Mouse (Mus musculus): ENCODE measurements around the gene Hspa1b. TPM values are rescaled to one million over a fixed set of nuclear protein-coding genes. Genes with fewer than 3 reads are reported as not detected.
"Not testable (repeated sequence)": the region's sequence is repeated elsewhere in the genome, so short reads cannot be mapped to it uniquely, and the experiment has no call there.

Hspa1b gene
- polyA plus RNA-seq, 1 experiment from 2014 or later, result 47.3 TPM

DNA sequence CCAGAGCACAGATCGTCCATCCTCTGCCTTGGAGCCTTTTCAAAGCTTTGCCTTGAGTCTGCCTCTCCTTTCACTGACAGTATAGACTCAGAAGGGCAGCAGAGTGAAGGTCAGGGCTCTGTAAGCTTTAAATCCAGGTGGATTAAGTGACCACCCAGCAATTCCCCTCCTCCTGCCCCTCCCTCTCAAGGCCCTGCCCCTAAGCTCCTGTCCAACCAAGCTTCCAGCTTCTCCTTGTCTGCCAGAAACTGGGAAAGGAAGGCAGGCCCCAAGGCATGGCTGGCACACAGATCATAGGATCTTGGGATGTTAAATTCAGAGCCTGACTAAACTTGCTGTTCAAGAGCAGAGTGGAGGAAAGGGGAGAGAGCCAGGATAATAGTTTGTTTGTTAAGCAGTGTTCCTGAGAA, 5.6 kb upstream of the Hspa1b start:
- H3K27me3 ChIP-seq, result no peaks in the 10 kb centered on the region
- in situ Hi-C loops (cut with MboI; ENCODE audit: low pct_unique_long_range_greater_than_20kb), result no loop called here
- ATAC-seq, result peak; percentile 49
- CTCF ChIA-PET, result interaction anchor here (0.6 to 1.9 kb wide), 6 partner anchors 8 to 56 kb away, joined by 3 to 7 read pairs (median 4); no protein-coding TSS in a partner anchor
- TF ChIP-seq CTCF (IDR thresholded peaks at IDR 0.05), result no peak
- peak; percentile 63 for DNase-seq (ENCODE audit: low read depth, low spot score)
- POLR2A ChIA-PET, result interaction anchor here (0.7 to 1.5 kb wide), 2 partner anchors 10 to 12 kb away, joined by 3 to 4 read pairs; no protein-coding TSS in a partner anchor

- ATAC-seq (no peak), DNase-seq (ENCODE audit: low read depth, low spot score) (no peak)
- POLR2A ChIA-PET, result interaction anchor here (2.8 kb wide), 1 partner anchor 19 kb away, joined by 7 read pairs; the partner anchor contains the start of gene Lsm2
- H3K27me3 ChIP-seq, result no peaks in the 10 kb centered on the region
- in situ Hi-C loops (cut with MboI; ENCODE audit: low pct_unique_long_range_greater_than_20kb), result no loop called here
- no peak for TF ChIP-seq CTCF (IDR thresholded peaks at IDR 0.05)
- CTCF ChIA-PET, result interaction anchor here (0.8 to 1.0 kb wide), 2 partner anchors 11 to 17 kb away, joined by 3 to 4 read pairs; no protein-coding TSS in a partner anchor
Observed at GRCm38 (mm10) chr17:34962841-34963240, 3.8 kb upstream of the Hspa1b start.

- H3K27me3 ChIP-seq, result no peaks in the 10 kb centered on the region
- no peak for TF ChIP-seq CTCF (IDR thresholded peaks at IDR 0.05)
- DNase-seq (ENCODE audit: low read depth, low spot score) (no peak), ATAC-seq (no peak)
- in situ Hi-C loops (cut with MboI; ENCODE audit: low pct_unique_long_range_greater_than_20kb), result no loop called here
- POLR2A ChIA-PET, result interaction anchor here (1.9 to 2.8 kb wide), 2 partner anchors 11 to 19 kb away, joined by 7 to 8 read pairs; partner anchors contain the start of genes Hspa1l and Lsm2
- CTCF ChIA-PET, result interaction anchor here (1.2 kb wide), 1 partner anchor 22 kb away, joined by 4 read pairs; no protein-coding TSS in a partner anchor
Observed at GRCm38 (mm10) chr17:34962125-34962524, 3.1 kb upstream of the Hspa1b start.

GRCm38 (mm10) chr17:34960702-34961493, 1.9 kb upstream of the Hspa1b start:
- no peaks in the 10 kb centered on the region for H3K27me3 ChIP-seq

GRCm38 (mm10) chr17:34959881-34960515, 960 bp upstream of the Hspa1b start:
- no peak for TF ChIP-seq CTCF (IDR thresholded peaks at IDR 0.05)
- ATAC-seq, result peak; percentile 37
- no peaks in the 10 kb centered on the region for H3K27me3 ChIP-seq
- CTCF ChIA-PET, result interaction anchor here (1.3 to 1.5 kb wide), 2 partner anchors 20 to 26 kb away, joined by 3 read pairs; no protein-coding TSS in a partner anchor
- no peak for DNase-seq (ENCODE audit: low read depth, low spot score)
- in situ Hi-C loops (cut with MboI; ENCODE audit: low pct_unique_long_range_greater_than_20kb), result no loop called here
- POLR2A ChIA-PET, result interaction anchor here (0.6 to 0.7 kb wide), 2 partner anchors 22 to 170 kb away, joined by 5 to 6 read pairs; partner anchors contain the start of gene Lsm2

More at GRCm38 (mm10) chr17:34960702-34961493, 1.9 kb upstream of the Hspa1b start:
- TF ChIP-seq CTCF (IDR thresholded peaks at IDR 0.05), result no peak
- ATAC-seq (no peak), DNase-seq (ENCODE audit: low read depth, low spot score) (no peak)
- CTCF ChIA-PET, result interaction anchor here (0.8 to 1.3 kb wide), 3 partner anchors 19 to 23 kb away, joined by 3 to 4 read pairs (median 4); no protein-coding TSS in a partner anchor
- in situ Hi-C loops (cut with MboI; ENCODE audit: low pct_unique_long_range_greater_than_20kb), result no loop called here
- POLR2A ChIA-PET, result interaction anchor here (0.6 to 2.8 kb wide), 4 partner anchors 12 to 169 kb away, joined by 5 to 8 read pairs (median 6); partner anchors contain the start of genes Hspa1l and Lsm2

DNA sequence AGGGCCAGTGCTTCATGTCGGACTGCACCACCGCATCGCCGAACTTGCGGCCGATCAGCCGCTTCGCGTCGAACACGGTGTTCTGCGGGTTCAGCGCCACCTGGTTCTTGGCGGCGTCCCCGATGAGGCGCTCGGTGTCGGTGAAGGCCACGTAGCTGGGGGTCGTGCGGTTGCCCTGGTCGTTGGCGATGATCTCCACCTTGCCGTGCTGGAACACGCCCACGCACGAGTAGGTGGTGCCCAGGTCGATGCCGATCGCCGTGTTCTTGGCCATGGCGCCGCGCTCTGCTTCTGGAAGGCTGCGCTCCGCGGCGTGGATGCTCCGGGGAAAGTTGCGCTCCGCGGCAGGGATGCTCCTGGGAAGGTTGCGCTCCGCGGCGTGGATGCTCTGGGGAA, 306 bp downstream of the Hspa1b start:
- DNase-seq (ENCODE audit: low read depth, low spot score); H3K27me3 ChIP-seq; POLR2A ChIA-PET; in situ Hi-C loops (cut with MboI; ENCODE audit: low pct_unique_long_range_greater_than_20kb); ATAC-seq: not testable (repeated sequence)
- CTCF ChIA-PET, result interaction anchor here (1.5 kb wide), 1 partner anchor 28 kb away, joined by 3 read pairs; no protein-coding TSS in a partner anchor

DNA sequence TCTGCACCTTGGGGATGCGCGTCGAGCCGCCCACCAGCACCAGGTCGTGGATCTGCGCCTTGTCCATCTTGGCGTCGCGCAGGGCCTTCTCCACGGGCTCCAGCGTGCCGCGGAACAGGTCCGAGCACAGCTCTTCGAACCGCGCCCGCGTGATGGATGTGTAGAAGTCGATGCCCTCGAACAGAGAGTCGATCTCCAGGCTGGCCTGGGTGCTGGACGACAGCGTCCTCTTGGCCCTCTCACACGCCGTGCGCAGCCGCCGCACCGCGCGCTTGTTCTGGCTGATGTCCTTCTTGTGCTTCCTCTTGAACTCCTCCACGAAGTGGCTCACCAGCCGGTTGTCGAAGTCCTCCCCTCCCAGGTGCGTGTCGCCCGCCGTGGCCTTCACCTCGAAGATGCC, 1.1 kb downstream of the Hspa1b start:
- CTCF ChIA-PET; H3K27me3 ChIP-seq; POLR2A ChIA-PET; in situ Hi-C loops (cut with MboI; ENCODE audit: low pct_unique_long_range_greater_than_20kb); DNase-seq (ENCODE audit: low read depth, low spot score); ATAC-seq: not testable (repeated sequence)

DNA sequence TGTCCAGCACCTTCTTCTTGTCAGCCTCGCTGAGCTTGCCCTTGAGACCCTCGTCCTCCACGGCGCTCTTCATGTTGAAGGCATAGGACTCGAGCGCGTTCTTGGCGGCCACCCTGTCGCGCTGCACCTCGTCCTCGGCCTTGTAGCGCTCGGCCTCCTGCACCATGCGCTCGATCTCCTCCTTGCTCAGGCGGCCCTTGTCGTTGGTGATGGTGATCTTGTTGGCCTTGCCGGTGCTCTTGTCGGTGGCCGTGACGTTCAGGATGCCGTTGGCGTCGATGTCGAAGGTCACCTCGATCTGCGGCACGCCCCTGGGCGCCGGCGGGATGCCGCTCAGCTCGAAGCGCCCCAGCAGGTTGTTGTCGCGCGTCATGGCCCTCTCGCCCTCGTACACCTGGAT, 1.7 kb downstream of the Hspa1b start:
- H3K27me3 ChIP-seq; DNase-seq (ENCODE audit: low read depth, low spot score); in situ Hi-C loops (cut with MboI; ENCODE audit: low pct_unique_long_range_greater_than_20kb); ATAC-seq; POLR2A ChIA-PET: not testable (repeated sequence)
- CTCF ChIA-PET, result interaction anchor here (1.6 to 2.8 kb wide), 3 partner anchors 15 to 23 kb away, joined by 4 to 23 read pairs (median 12); partner anchors contain the start of genes Hspa1a, Hspa1l and Lsm2

GRCm38 (mm10) chr17:34956340-34956739, 2.7 kb downstream of the Hspa1b start:
- peak; percentile 43 for TF ChIP-seq CTCF (IDR thresholded peaks at IDR 0.05)
- DNase-seq (ENCODE audit: low read depth, low spot score) (no peak), ATAC-seq (no peak)
- CTCF ChIA-PET, result interaction anchor here (1.3 to 2.8 kb wide), 7 partner anchors 9 to 78 kb away, joined by 3 to 23 read pairs (median 7); partner anchors contain the start of genes Hspa1a, Hspa1l and Lsm2
- in situ Hi-C loops (cut with MboI; ENCODE audit: low pct_unique_long_range_greater_than_20kb), result no loop called here
- H3K27me3 ChIP-seq, result no peaks in the 10 kb centered on the region
- POLR2A ChIA-PET, result interaction anchor here (1.0 to 1.1 kb wide), 2 partner anchors 25 to 28 kb away, joined by 3 to 5 read pairs; partner anchors contain the start of gene Lsm2

DNA sequence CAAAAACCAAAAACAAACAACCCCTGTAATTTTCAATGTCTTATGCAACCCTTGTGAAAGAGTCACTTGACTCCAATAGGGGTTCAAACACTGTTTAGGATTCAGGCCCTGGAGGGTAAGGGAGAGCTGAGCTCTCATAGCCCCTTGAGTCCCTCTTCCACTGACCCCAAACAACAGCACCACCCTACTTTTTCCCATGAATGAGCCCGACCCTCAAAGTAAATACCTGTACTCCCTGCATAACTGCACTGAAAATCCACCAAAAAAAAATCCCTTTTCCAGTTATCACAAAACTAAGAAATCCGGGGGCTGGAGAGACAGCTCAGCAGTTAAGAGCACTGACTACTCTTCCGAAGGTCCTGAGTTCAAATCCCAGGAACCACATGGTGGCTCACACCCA, 3.2 kb downstream of the Hspa1b start:
- in situ Hi-C loops (cut with MboI; ENCODE audit: low pct_unique_long_range_greater_than_20kb), result no loop called here
- TF ChIP-seq CTCF (IDR thresholded peaks at IDR 0.05), result no peak
- DNase-seq (ENCODE audit: low read depth, low spot score) (no peak), ATAC-seq (no peak)
- H3K27me3 ChIP-seq, result no peaks in the 10 kb centered on the region
- CTCF ChIA-PET, result interaction anchor here (1.3 to 2.8 kb wide), 8 partner anchors 9 to 79 kb away, joined by 3 to 23 read pairs (median 6); partner anchors contain the start of genes Hspa1a, Hspa1l and Lsm2
- POLR2A ChIA-PET, result interaction anchor here (0.6 to 1.1 kb wide), 3 partner anchors 25 to 28 kb away, joined by 3 to 5 read pairs (median 3); partner anchors contain the start of gene Lsm2
